Mouse (Mus musculus): ENCODE measurements around the gene Emc10. TPM values are rescaled to one million over a fixed set of nuclear protein-coding genes. Genes with fewer than 3 reads are reported as not detected.

Emc10 gene
- polyA plus RNA-seq, 1 experiment from 2014 or later, result 69.9 TPM

DNA sequence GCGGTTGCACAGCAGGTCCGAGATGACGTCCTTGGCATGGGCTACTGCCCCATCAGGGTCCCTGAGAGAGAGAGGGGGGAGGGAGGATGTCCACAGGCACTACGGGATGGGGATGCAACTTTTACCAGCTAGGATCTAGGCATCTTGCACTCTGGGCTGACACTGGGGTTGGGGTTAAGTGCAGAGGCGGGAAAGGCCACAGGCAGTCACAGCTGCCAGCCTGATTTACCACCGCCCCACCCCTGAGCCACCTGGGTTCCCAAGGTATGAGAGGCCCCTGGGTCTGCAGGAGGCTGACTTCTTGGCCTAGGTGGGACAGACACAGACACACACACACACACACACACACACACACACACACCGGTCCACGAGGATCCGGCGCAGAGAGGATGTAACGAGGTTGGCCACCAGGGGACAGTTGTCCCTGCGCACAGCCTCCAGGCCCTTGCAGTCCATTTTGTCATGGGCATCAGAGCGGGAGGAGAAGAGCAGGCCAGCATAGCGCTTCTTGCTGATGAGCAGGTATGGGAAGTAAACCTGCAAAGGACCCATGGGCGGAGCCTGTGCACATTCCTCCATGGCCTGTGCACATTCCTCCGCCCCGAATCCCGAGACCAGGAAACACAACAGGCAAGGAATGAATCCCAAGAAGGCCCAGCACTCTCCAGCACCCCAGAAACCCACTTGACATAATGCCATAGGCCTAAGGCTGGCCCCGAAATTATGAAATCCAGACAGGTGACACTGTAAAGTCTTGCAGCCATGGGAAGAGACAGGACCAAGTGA, 38.5 kb upstream of the Emc10 start:
- no peak overlapping the region for H3K27ac ChIP-seq (ENCODE audit: low read length)
- no peaks in the 10 kb centered on the region for H3K27me3 ChIP-seq (ENCODE audit: control insufficient read depth, insufficient read depth, low read length)
- H3K9me3 ChIP-seq (replicated peaks; ENCODE audit: control insufficient read depth, low read length), result no peaks in the 10 kb centered on the region
- H3K4me1 ChIP-seq (ENCODE audit: control insufficient read depth, insufficient read depth, low read length), result no peaks in the 10 kb centered on the region
- 85% methylated on average over 19 of the region's 19 CpGs for WGBS
- no peak overlapping the region for H3K4me3 ChIP-seq (replicated peaks; ENCODE audit: low read length)
- H3K4me2 ChIP-seq (ENCODE audit: low read depth, low read length), result no peak overlapping the region
- H3K9ac ChIP-seq (ENCODE audit: low read length), result no peak overlapping the region
- peaks cover 28% of the 10 kb centered on the region for H3K36me3 ChIP-seq (ENCODE audit: control insufficient read depth, insufficient read depth, low read length)
- no peak for ATAC-seq (ENCODE audit: insufficient read depth, low FRiP score)

DNA sequence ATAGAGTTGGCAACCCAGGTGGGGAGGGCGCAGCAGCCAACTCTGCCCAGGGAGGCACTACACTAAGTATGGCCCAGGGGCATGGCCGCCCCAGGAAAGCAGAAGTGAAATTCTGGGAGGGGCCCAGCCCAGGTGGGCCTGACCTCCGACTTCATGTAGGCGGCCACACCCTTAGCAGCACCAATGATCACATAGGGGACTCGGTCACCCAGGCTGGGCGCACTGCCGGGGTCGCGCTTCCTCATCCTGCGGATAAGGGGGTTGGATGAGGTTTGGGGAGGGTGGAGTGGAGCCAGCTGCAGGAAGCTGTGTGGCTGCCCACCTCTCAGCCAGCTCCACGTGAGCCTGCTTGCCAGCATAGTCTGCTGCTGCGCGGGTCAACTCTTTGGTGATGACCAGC, 37.9 kb upstream of the Emc10 start:
- Histone ChIP-seq H3K36me3 (ENCODE audit: control insufficient read depth, insufficient read depth, low read length) (peaks cover 28% of the 10 kb centered on the region), H3K9me3 (replicated peaks; ENCODE audit: control insufficient read depth, low read length) (no peaks in the 10 kb centered on the region)
- 84% methylated on average over 13 of the region's 13 CpGs for WGBS

DNA sequence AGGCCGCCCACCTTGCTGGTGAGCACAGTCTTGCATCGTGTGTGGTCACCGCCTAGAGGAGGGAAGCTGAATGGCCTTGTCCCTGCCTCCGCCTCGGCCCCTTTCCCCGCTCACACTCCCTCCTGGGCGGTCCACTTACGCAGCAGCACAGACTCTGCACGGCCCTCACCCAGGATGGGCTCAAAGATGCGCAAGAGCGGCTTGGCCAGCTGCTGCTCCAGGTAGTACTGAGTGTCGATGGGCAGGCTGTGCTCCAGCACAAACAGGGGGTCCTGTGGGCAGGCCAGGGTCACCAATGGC, 37.4 kb upstream of the Emc10 start:
- ATAC-seq (ENCODE audit: insufficient read depth, low FRiP score), result no peak
- H3K4me3 ChIP-seq (replicated peaks; ENCODE audit: low read length), result no peak overlapping the region
- H3K27me3 ChIP-seq (ENCODE audit: control insufficient read depth, insufficient read depth, low read length), result no peaks in the 10 kb centered on the region
- no peak overlapping the region for H3K4me2 ChIP-seq (ENCODE audit: low read depth, low read length)
- H3K9me3 ChIP-seq (replicated peaks; ENCODE audit: control insufficient read depth, low read length), result no peaks in the 10 kb centered on the region
- WGBS, result 80% methylated on average over 12 of the region's 12 CpGs
- no peak overlapping the region for H3K9ac ChIP-seq (ENCODE audit: low read length)
- H3K27ac ChIP-seq (ENCODE audit: low read length), result no peak overlapping the region
- peaks cover 26% of the 10 kb centered on the region for H3K36me3 ChIP-seq (ENCODE audit: control insufficient read depth, insufficient read depth, low read length)
- H3K4me1 ChIP-seq (ENCODE audit: control insufficient read depth, insufficient read depth, low read length), result no peaks in the 10 kb centered on the region

More for the DNA sequence above, 37.9 kb upstream of the Emc10 start:
- no peaks in the 10 kb centered on the region for H3K4me1 ChIP-seq (ENCODE audit: control insufficient read depth, insufficient read depth, low read length)
- H3K9ac ChIP-seq (ENCODE audit: low read length), result no peak overlapping the region
- H3K4me2 ChIP-seq (ENCODE audit: low read depth, low read length), result no peak overlapping the region
- H3K27ac ChIP-seq (ENCODE audit: low read length), result no peak overlapping the region
- no peak for ATAC-seq (ENCODE audit: insufficient read depth, low FRiP score)
- H3K27me3 ChIP-seq (ENCODE audit: control insufficient read depth, insufficient read depth, low read length), result no peaks in the 10 kb centered on the region
- no peak overlapping the region for H3K4me3 ChIP-seq (replicated peaks; ENCODE audit: low read length)

GRCm38 (mm10) chr7:44532918-44533745, 36.8 kb upstream of the Emc10 start:
- Histone ChIP-seq H3K9me3 (replicated peaks; ENCODE audit: control insufficient read depth, low read length) (no peaks in the 10 kb centered on the region), H3K4me3 (replicated peaks; ENCODE audit: low read length) (no peak overlapping the region), H3K4me2 (ENCODE audit: low read depth, low read length) (no peak overlapping the region), H3K9ac (ENCODE audit: low read length) (no peak overlapping the region; the same call in 1 of the 2 replicates), H3K27ac (ENCODE audit: low read length) (no peak overlapping the region), H3K4me1 (ENCODE audit: control insufficient read depth, insufficient read depth, low read length) (no peaks in the 10 kb centered on the region), H3K27me3 (ENCODE audit: control insufficient read depth, insufficient read depth, low read length) (no peaks in the 10 kb centered on the region), H3K36me3 (ENCODE audit: control insufficient read depth, insufficient read depth, low read length) (peaks cover 23% of the 10 kb centered on the region)
- ATAC-seq (ENCODE audit: insufficient read depth, low FRiP score), result no peak
- 73% methylated on average over 29 of the region's 29 CpGs for WGBS

GRCm38 (mm10) chr7:44531946-44532732, 35.8 kb upstream of the Emc10 start, which contains the start of gene Spib:
Gene Spib (minus strand): TSS chr7:44532071.
- peaks cover 14% of the 10 kb centered on the region for H3K36me3 ChIP-seq (ENCODE audit: control insufficient read depth, insufficient read depth, low read length)
- no peak for ATAC-seq (ENCODE audit: insufficient read depth, low FRiP score)
- H3K9ac ChIP-seq (ENCODE audit: low read length), result no peak within 1 kb of the TSS; the same call in 1 of the 2 replicates
- WGBS, result 79% methylated on average over 4 of the region's 4 CpGs
- no peaks in the 10 kb centered on the region for H3K27me3 ChIP-seq (ENCODE audit: control insufficient read depth, insufficient read depth, low read length)
- no peaks in the 10 kb centered on the region for H3K4me1 ChIP-seq (ENCODE audit: control insufficient read depth, insufficient read depth, low read length)
- H3K9me3 ChIP-seq (replicated peaks; ENCODE audit: control insufficient read depth, low read length), result no peaks in the 10 kb centered on the region
- H3K4me3 ChIP-seq (replicated peaks; ENCODE audit: low read length), result no peak within 1 kb of the TSS
- H3K4me2 ChIP-seq (ENCODE audit: low read depth, low read length), result no peak within 1 kb of the TSS
- H3K27ac ChIP-seq (ENCODE audit: low read length), result no peak within 1 kb of the TSS

- no peak for ATAC-seq (ENCODE audit: insufficient read depth, low FRiP score)
- 34% methylated on average over 4 of the region's 5 CpGs for WGBS
Measured at GRCm38 (mm10) chr7:44531207-44531606, 34.9 kb upstream of the Emc10 start.

GRCm38 (mm10) chr7:44530507-44530906, 34.2 kb upstream of the Emc10 start:
- Histone ChIP-seq H3K4me3 (replicated peaks; ENCODE audit: low read length) (no peak overlapping the region), H3K27me3 (ENCODE audit: control insufficient read depth, insufficient read depth, low read length) (no peaks in the 10 kb centered on the region), H3K27ac (ENCODE audit: low read length) (no peak overlapping the region), H3K4me2 (ENCODE audit: low read depth, low read length) (no peak overlapping the region), H3K9me3 (replicated peaks; ENCODE audit: control insufficient read depth, low read length) (no peaks in the 10 kb centered on the region), H3K36me3 (ENCODE audit: control insufficient read depth, insufficient read depth, low read length) (peaks cover 4% of the 10 kb centered on the region; the same call in 1 of the 2 replicates), H3K9ac (ENCODE audit: low read length) (no peak overlapping the region), H3K4me1 (ENCODE audit: control insufficient read depth, insufficient read depth, low read length) (peaks cover 2% of the 10 kb centered on the region; the same call in 1 of the 2 replicates)
- WGBS, result 79% methylated on average over 3 of the region's 3 CpGs
- no peak for ATAC-seq (ENCODE audit: insufficient read depth, low FRiP score)

More at GRCm38 (mm10) chr7:44531207-44531606, 34.9 kb upstream of the Emc10 start:
- Histone ChIP-seq H3K9me3 (replicated peaks; ENCODE audit: control insufficient read depth, low read length) (no peaks in the 10 kb centered on the region), H3K9ac (ENCODE audit: low read length) (no peak overlapping the region), H3K27ac (ENCODE audit: low read length) (no peak overlapping the region), H3K4me1 (ENCODE audit: control insufficient read depth, insufficient read depth, low read length) (no peaks in the 10 kb centered on the region), H3K4me2 (ENCODE audit: low read depth, low read length) (no peak overlapping the region), H3K4me3 (replicated peaks; ENCODE audit: low read length) (no peak overlapping the region), H3K27me3 (ENCODE audit: control insufficient read depth, insufficient read depth, low read length) (no peaks in the 10 kb centered on the region), H3K36me3 (ENCODE audit: control insufficient read depth, insufficient read depth, low read length) (peaks cover 8% of the 10 kb centered on the region)

DNA sequence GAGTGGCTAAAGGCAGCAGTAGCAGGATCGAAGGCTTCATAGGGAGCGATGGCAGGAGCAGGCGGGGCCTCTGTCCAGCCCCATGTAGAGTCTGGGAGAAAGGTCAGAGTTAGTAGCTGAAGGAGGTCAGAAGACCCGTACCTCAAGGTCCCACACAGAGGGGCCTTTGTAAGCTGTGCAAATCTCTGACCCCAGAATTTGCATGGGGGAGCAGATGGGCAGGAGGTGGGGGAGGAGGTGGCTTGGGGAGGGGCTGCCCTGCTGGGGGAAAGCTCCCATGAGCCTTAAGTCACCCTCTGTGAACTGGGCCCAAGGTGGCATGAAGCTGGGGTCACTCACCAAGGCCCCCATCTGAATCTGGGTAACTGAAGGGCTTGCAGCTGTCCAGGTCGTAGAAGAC, 33.2 kb upstream of the Emc10 start:
- Histone ChIP-seq H3K9me3 (replicated peaks; ENCODE audit: control insufficient read depth, low read length) (no peaks in the 10 kb centered on the region), H3K36me3 (ENCODE audit: control insufficient read depth, insufficient read depth, low read length) (peaks cover 4% of the 10 kb centered on the region; the same call in 1 of the 2 replicates), H3K9ac (ENCODE audit: low read length) (no peak overlapping the region), H3K27ac (ENCODE audit: low read length) (no peak overlapping the region), H3K4me2 (ENCODE audit: low read depth, low read length) (no peak overlapping the region), H3K27me3 (ENCODE audit: control insufficient read depth, insufficient read depth, low read length) (no peaks in the 10 kb centered on the region; the same call in 1 of the 2 replicates), H3K4me1 (ENCODE audit: control insufficient read depth, insufficient read depth, low read length) (peaks cover 10% of the 10 kb centered on the region; the same call in 1 of the 2 replicates), H3K4me3 (replicated peaks; ENCODE audit: low read length) (no peak overlapping the region)
- WGBS, result 71% methylated on average over 5 of the region's 5 CpGs
- no peak for ATAC-seq (ENCODE audit: insufficient read depth, low FRiP score)

Measured in stomach, embryonic 16.5 days (tissue).